Mouse (Mus musculus) stomach, embryonic 15.5 days (tissue): ENCODE measurements around the gene Fau. TPM values are rescaled to one million over a fixed set of nuclear protein-coding genes. Genes with fewer than 3 reads are reported as not detected.

Experiments used
- ATAC-seq: fragments of 200-750 bp; cut with Nextera tagmentation; 2 replicates; pipeline ENCODE4 v1.8.0; 2017; ENCODE audit warnings: low read depth, moderate number of reproducible peaks, moderate TSS enrichment; ENCODE audit not compliant: insufficient read depth, low FRiP score
- H3K27ac ChIP-seq: fragments of 300-500 bp; sonication (generic); 2 replicates; pipeline ENCODE4 v1.5.1; 2015; ENCODE audit warnings: mild to moderate bottlenecking, inconsistent platforms
- H3K27me3 ChIP-seq: fragments of 300-500 bp; sonication (generic); replicated peaks from 2 replicates; pipeline ENCODE4 v1.6.1; 2015; ENCODE audit warnings: inconsistent platforms
- H3K36me3 ChIP-seq: fragments of 300-500 bp; sonication (generic); 2 replicates; pipeline ENCODE4 v1.6.1; 2015; ENCODE audit warnings: inconsistent platforms
- H3K4me1 ChIP-seq: fragments of 300-500 bp; sonication (generic); 2 replicates; pipeline ENCODE4 v1.6.1; 2015; ENCODE audit warnings: inconsistent platforms
- H3K4me2 ChIP-seq: fragments of 300-500 bp; sonication (generic); 2 replicates; pipeline ENCODE4 v1.6.1; 2015; ENCODE audit warnings: mild to moderate bottlenecking, inconsistent platforms
- H3K4me3 ChIP-seq: fragments of 300-500 bp; sonication (generic); replicated peaks from 2 replicates; pipeline ENCODE4 v1.5.1; 2015; ENCODE audit warnings: inconsistent platforms
- H3K9ac ChIP-seq: fragments of 300-500 bp; sonication (generic); 2 replicates; pipeline ENCODE4 v1.6.1; 2015; ENCODE audit warnings: inconsistent platforms
- H3K9me3 ChIP-seq: fragments of 300-500 bp; sonication (generic); 2 replicates; pipeline ENCODE4 v1.6.1; 2016; ENCODE audit warnings: inconsistent platforms
- WGBS: fragments of 180-500 bp; shearing (Covaris S2); methylation state at CpG from one replicate; pipeline ENCODE4 v1.1.7; 2015; 5-methylcytosine and 5-hydroxymethylcytosine counted together
- polyA plus RNA-seq: library from polyadenylated mRNA; unstranded; fragments of >200 nt; fragmentation: Nextera tagmentation; extraction: Ambion mirVana; gene quantifications from 2 replicates; pipeline ENCODE4 v1.2.1, GENCODE M21; 2015

Fau gene
- polyA plus RNA-seq, 1 experiment from 2014 or later = 625 TPM

- Histone ChIP-seq H3K9me3 (no peaks in the 10 kb centered on the region), H3K4me2 (peak overlapping the region; percentile 89), H3K9ac (peak overlapping the region; percentile 70; the same call in 1 of the 2 replicates), H3K27me3 (no peaks in the 10 kb centered on the region), H3K4me1 (peaks cover 13% of the 10 kb centered on the region), H3K36me3 (peaks cover 44% of the 10 kb centered on the region), H3K27ac (no peak overlapping the region), H3K4me3 (peak overlapping the region; percentile 93)
- no peak for ATAC-seq
- WGBS = 77% methylated on average over 8 of the region's 8 CpGs
Measured at GRCm38 (mm10) chr19:6047899-6048166, 9.8 kb upstream of the Fau start.

GRCm38 (mm10) chr19:6048681-6049410, 8.8 kb upstream of the Fau start:
- Histone ChIP-seq H3K4me1 (peaks cover 13% of the 10 kb centered on the region), H3K27ac (no peak overlapping the region), H3K4me2 (peak overlapping the region; percentile 89; the same call in 1 of the 2 replicates), H3K36me3 (peaks cover 52% of the 10 kb centered on the region), H3K27me3 (no peaks in the 10 kb centered on the region), H3K9me3 (no peaks in the 10 kb centered on the region), H3K4me3 (no peak overlapping the region), H3K9ac (no peak overlapping the region)
- ATAC-seq = no peak
- 84% methylated on average over 11 of the region's 11 CpGs for WGBS

- Histone ChIP-seq H3K27me3 (no peaks in the 10 kb centered on the region), H3K9ac (no peak overlapping the region), H3K4me3 (no peak overlapping the region), H3K36me3 (peaks cover 71% of the 10 kb centered on the region), H3K4me1 (peaks cover 22% of the 10 kb centered on the region), H3K4me2 (no peak overlapping the region), H3K27ac (no peak overlapping the region), H3K9me3 (no peaks in the 10 kb centered on the region)
- no peak for ATAC-seq
- 81% methylated on average over 7 of the region's 7 CpGs for WGBS
Measured at GRCm38 (mm10) chr19:6052516-6052915, 5.1 kb upstream of the Fau start.

GRCm38 (mm10) chr19:6054296-6054695, 3.3 kb upstream of the Fau start:
- no peak for ATAC-seq
- Histone ChIP-seq H3K36me3 (peaks cover 62% of the 10 kb centered on the region), H3K27ac (no peak overlapping the region), H3K4me3 (no peak overlapping the region), H3K9me3 (no peaks in the 10 kb centered on the region), H3K9ac (no peak overlapping the region), H3K4me1 (peaks cover 16% of the 10 kb centered on the region), H3K27me3 (no peaks in the 10 kb centered on the region), H3K4me2 (no peak overlapping the region)
- 86% methylated on average over 5 of the region's 5 CpGs for WGBS

GRCm38 (mm10) chr19:6056696-6057095, 948 bp upstream of the Fau start:
- Histone ChIP-seq H3K4me2 (peak overlapping the region; percentile 70), H3K36me3 (peaks cover 40% of the 10 kb centered on the region), H3K9ac (peak overlapping the region; percentile 35; the same call in 1 of the 2 replicates), H3K4me3 (peak overlapping the region; percentile 86), H3K27ac (no peak overlapping the region; the same call in 1 of the 2 replicates), H3K27me3 (no peaks in the 10 kb centered on the region), H3K9me3 (no peaks in the 10 kb centered on the region), H3K4me1 (peaks cover 17% of the 10 kb centered on the region)
- 47% methylated on average over 4 of the region's 4 CpGs for WGBS
- no peak for ATAC-seq

- no peak for ATAC-seq
- peak overlapping the region; percentile 86 for H3K4me3 ChIP-seq
- H3K9ac ChIP-seq = peak overlapping the region; percentile 73
- H3K36me3 ChIP-seq = peaks cover 24% of the 10 kb centered on the region
- peaks cover 32% of the 10 kb centered on the region for H3K4me1 ChIP-seq
- 34% methylated on average over 5 of the region's 5 CpGs for WGBS
- H3K4me2 ChIP-seq = peak overlapping the region; percentile 69
- no peaks in the 10 kb centered on the region for H3K27me3 ChIP-seq
- H3K27ac ChIP-seq = no peak overlapping the region
- no peaks in the 10 kb centered on the region for H3K9me3 ChIP-seq
Measured at GRCm38 (mm10) chr19:6058513-6058912, 869 bp downstream of the Fau start.

- Histone ChIP-seq H3K27me3 (no peaks in the 10 kb centered on the region), H3K9me3 (no peaks in the 10 kb centered on the region), H3K27ac (no peak overlapping the region), H3K4me3 (peak overlapping the region; percentile 86), H3K4me2 (peak overlapping the region; percentile 69), H3K36me3 (peaks cover 20% of the 10 kb centered on the region), H3K4me1 (peaks cover 32% of the 10 kb centered on the region), H3K9ac (no peak overlapping the region)
- 75% methylated on average over 5 of the region's 5 CpGs for WGBS
- ATAC-seq = no peak
Measured at GRCm38 (mm10) chr19:6058966-6059365, 1.3 kb downstream of the Fau start.

- peak; percentile 72 for ATAC-seq
- H3K9me3 ChIP-seq = no peaks in the 10 kb centered on the region
- H3K4me1 ChIP-seq = peaks cover 31% of the 10 kb centered on the region
- H3K27ac ChIP-seq = peak within 1 kb of the TSS; percentile 95
- peak within 1 kb of the TSS; percentile 94 for H3K9ac ChIP-seq
- H3K4me2 ChIP-seq = peak within 1 kb of the TSS; percentile 98
- H3K4me3 ChIP-seq = peak within 1 kb of the TSS; percentile 93
- WGBS = under 1% methylated on average over 58 of the region's 58 CpGs
- H3K36me3 ChIP-seq = peaks cover 3% of the 10 kb centered on the region; the same call in 1 of the 2 replicates
- no peaks in the 10 kb centered on the region for H3K27me3 ChIP-seq
Measured at GRCm38 (mm10) chr19:6061021-6061533, 3.4 kb downstream of the Fau start, which contains the start of gene Znhit2. Gene Znhit2 (plus strand): TSS chr19:6061192.

GRCm38 (mm10) chr19:6061641-6062302, 4.1 kb downstream of the Fau start:
- WGBS = under 1% methylated on average over 44 of the region's 44 CpGs
- Histone ChIP-seq H3K4me3 (peak overlapping the region; percentile 93), H3K9ac (peak overlapping the region; percentile 94), H3K4me2 (peak overlapping the region; percentile 98), H3K27ac (peak overlapping the region; percentile 95), H3K27me3 (no peaks in the 10 kb centered on the region), H3K36me3 (peaks cover 3% of the 10 kb centered on the region; the same call in 1 of the 2 replicates), H3K4me1 (peaks cover 31% of the 10 kb centered on the region), H3K9me3 (no peaks in the 10 kb centered on the region)
- ATAC-seq = 0 out of 2 replicates have a peak, but pooled peaks have one; percentile 5

GRCm38 (mm10) chr19:6062418-6062817, 4.8 kb downstream of the Fau start:
- Histone ChIP-seq H3K36me3 (peaks cover 3% of the 10 kb centered on the region; the same call in 1 of the 2 replicates), H3K9me3 (no peaks in the 10 kb centered on the region), H3K4me3 (peak overlapping the region; percentile 93), H3K4me1 (peaks cover 36% of the 10 kb centered on the region), H3K27me3 (no peaks in the 10 kb centered on the region), H3K9ac (peak overlapping the region; percentile 94; the same call in 1 of the 2 replicates), H3K27ac (peak overlapping the region; percentile 95), H3K4me2 (peak overlapping the region; percentile 98)
- no peak for ATAC-seq
- WGBS = 37% methylated on average over 5 of the region's 5 CpGs

GRCm38 (mm10) chr19:6063081-6063480, 5.4 kb downstream of the Fau start:
- Histone ChIP-seq H3K9me3 (no peaks in the 10 kb centered on the region), H3K36me3 (peaks cover 3% of the 10 kb centered on the region; the same call in 1 of the 2 replicates), H3K4me1 (peaks cover 40% of the 10 kb centered on the region), H3K27me3 (no peaks in the 10 kb centered on the region), H3K4me3 (peak overlapping the region; percentile 93; the same call in 1 of the 2 replicates), H3K4me2 (peak overlapping the region; percentile 98; the same call in 1 of the 2 replicates), H3K9ac (no peak overlapping the region), H3K27ac (no peak overlapping the region)
- 93% methylated on average over 6 of the region's 6 CpGs for WGBS
- no peak for ATAC-seq

- peak overlapping the region; percentile 85; the same call in 1 of the 2 replicates for H3K27ac ChIP-seq
- peak overlapping the region; percentile 46; the same call in 1 of the 2 replicates for H3K9ac ChIP-seq
Measured at GRCm38 (mm10) chr19:6066571-6066970, 8.9 kb downstream of the Fau start.

More at GRCm38 (mm10) chr19:6066571-6066970, 8.9 kb downstream of the Fau start:
- WGBS = 34% methylated on average over 5 of the region's 5 CpGs
- Histone ChIP-seq H3K4me3 (peak overlapping the region; percentile 50), H3K27me3 (no peaks in the 10 kb centered on the region), H3K9me3 (no peaks in the 10 kb centered on the region), H3K36me3 (peaks cover 22% of the 10 kb centered on the region), H3K4me1 (peaks cover 35% of the 10 kb centered on the region), H3K4me2 (peak overlapping the region; percentile 99)
- no peak for ATAC-seq
